Mouse (Mus musculus) lung, embryonic 14.5 days (tissue): ENCODE results near the gene Klhl20. TPM values are rescaled to one million over a fixed set of nuclear protein-coding genes. Genes with fewer than 3 reads are reported as not detected.

Experiments used
- ATAC-seq: fragments of 200-750 bp; cut with Nextera tagmentation; 2 replicates; pipeline ENCODE4 v1.8.0; 2017; ENCODE audit warnings: mild to moderate bottlenecking, moderate TSS enrichment, moderate library complexity; ENCODE audit not compliant: insufficient read depth
- DNase-seq: peaks from one replicate; pipeline ENCODE4 v3.0.0-alpha.2; 2015
- H3K27ac ChIP-seq: fragments of 300-500 bp; sonication (generic); 2 replicates; pipeline ENCODE4 v1.5.1; 2014; ENCODE audit warnings: low read depth, mild to moderate bottlenecking, moderate library complexity
- H3K27me3 ChIP-seq: fragments of 300-500 bp; sonication (generic); 2 replicates; pipeline ENCODE4 v1.6.1; 2014; ENCODE audit warnings: low read length, control low read depth; ENCODE audit not compliant: insufficient read depth
- H3K36me3 ChIP-seq: fragments of 300-500 bp; sonication (generic); 2 replicates; pipeline ENCODE4 v1.6.1; 2014; ENCODE audit warnings: control low read depth; ENCODE audit not compliant: insufficient read depth
- H3K4me1 ChIP-seq: fragments of 300-500 bp; sonication (generic); 2 replicates; pipeline ENCODE4 v1.6.1; 2014; ENCODE audit warnings: antibody characterized with exemption, control low read depth; ENCODE audit not compliant: insufficient read depth
- H3K4me2 ChIP-seq: fragments of 300-500 bp; sonication (generic); 2 replicates; pipeline ENCODE4 v1.6.1; 2014; ENCODE audit warnings: mild to moderate bottlenecking
- H3K4me3 ChIP-seq: fragments of 300-500 bp; sonication (generic); 2 replicates; pipeline ENCODE4 v1.5.1; 2014; ENCODE audit warnings: low read depth, low read length
- H3K9ac ChIP-seq: fragments of 300-500 bp; sonication (generic); 2 replicates; pipeline ENCODE4 v1.6.1; 2014
- H3K9me3 ChIP-seq: fragments of 300-500 bp; sonication (generic); 2 replicates; pipeline ENCODE4 v1.6.1; 2016; ENCODE audit warnings: low read depth, low read length, control low read depth
- CTCF ChIP-seq: IDR thresholded peaks from 2 replicates; pipeline ENCODE4 v1.5.1; 2016; ENCODE audit warnings: antibody characterized with exemption, low read depth
- WGBS: fragments of 180-500 bp; shearing (Covaris S2); extraction: QIAGEN DNeasy Blood & Tissue Kit; methylation state at CpG from one replicate; pipeline ENCODE4 v1.1.7; 2014; 5-methylcytosine and 5-hydroxymethylcytosine counted together
- polyA plus RNA-seq: library from polyadenylated mRNA; unstranded; fragments of >200 nt; fragmentation: Nextera tagmentation; extraction: Ambion mirVana; gene quantifications from 2 replicates; pipeline ENCODE4 v1.2.1, GENCODE M21; 2014

Klhl20 gene
- polyA plus RNA-seq, 1 experiment from 2014 or later, result 17.7 TPM

DNA sequence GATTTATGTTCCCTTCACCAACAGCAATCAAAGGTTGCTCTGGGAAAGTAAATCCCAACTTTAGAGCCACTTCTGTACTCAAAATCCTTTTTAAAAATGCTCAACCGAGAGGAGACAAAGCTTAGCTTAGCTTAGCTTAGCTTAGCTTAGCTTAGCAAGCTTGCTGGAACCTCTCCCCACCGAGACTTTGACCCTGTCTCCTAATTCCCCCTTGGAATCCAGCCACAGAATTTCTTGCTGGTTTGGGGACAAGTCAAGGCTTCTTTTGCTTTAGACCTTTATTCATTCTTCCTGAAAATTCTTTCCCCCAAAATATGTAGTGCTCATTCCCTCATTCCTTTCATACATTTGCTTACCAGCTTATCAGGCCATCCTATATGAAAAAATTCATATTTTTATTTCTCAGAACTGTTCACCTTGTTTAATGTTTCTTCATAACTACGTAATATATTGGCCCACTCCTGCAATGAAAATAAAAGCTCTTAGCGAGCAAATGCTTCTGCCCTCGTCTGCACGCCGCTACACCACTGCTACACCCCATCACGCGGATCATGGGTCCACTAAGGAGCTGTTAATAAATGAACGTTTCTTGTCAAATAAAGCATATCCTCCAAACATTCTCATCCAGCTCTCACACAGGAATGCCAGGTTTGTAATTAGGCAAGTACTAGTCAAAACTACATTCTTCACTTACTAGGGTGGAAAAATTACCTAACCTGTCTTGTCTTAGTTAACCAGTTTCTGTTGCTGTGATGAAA lies 8.5 kb downstream of the Klhl20 start:
- H3K9ac ChIP-seq, result no peak overlapping the region
- H3K4me2 ChIP-seq, result no peak overlapping the region
- H3K4me1 ChIP-seq, result no peaks in the 10 kb centered on the region
- H3K27me3 ChIP-seq, result no peaks in the 10 kb centered on the region
- ATAC-seq (no peak), DNase-seq (no peak)
- H3K4me3 ChIP-seq, result no peak overlapping the region
- H3K9me3 ChIP-seq, result no peaks in the 10 kb centered on the region
- no peak overlapping the region for H3K27ac ChIP-seq
- 0 out of 2 replicates have a peak, but pooled peaks cover 3% of the 10 kb centered on the region for H3K36me3 ChIP-seq
- 85% methylated on average over 10 of the region's 10 CpGs for WGBS
- no peak for TF ChIP-seq CTCF

DNA sequence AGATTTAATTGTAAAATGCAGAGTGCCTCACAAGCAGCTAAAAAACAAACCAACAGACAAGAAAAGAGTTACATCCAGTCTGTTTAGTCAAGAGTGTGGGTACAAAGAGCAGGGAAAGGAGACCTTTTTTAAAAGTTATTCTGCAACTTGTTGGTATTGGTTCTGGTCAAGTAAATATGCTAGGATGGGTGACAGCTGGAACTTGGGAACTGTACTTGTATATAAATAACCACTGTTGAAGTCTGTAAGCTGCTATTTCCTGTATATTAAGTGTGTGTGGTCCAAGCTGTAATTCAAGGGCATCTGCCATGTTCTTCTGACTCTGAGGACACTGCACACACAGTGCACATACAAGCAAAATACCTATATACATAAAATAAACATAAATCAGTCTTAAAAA lies 16.7 kb downstream of the Klhl20 start:
- no peak overlapping the region for H3K9ac ChIP-seq
- no peaks in the 10 kb centered on the region for H3K9me3 ChIP-seq
- ATAC-seq (peak; percentile 66; the same call in 1 of the 2 replicates), DNase-seq (peak; percentile 47)
- no peaks in the 10 kb centered on the region for H3K27me3 ChIP-seq
- no peaks in the 10 kb centered on the region for H3K36me3 ChIP-seq
- no peak overlapping the region for H3K27ac ChIP-seq
- no peak overlapping the region for H3K4me3 ChIP-seq
- no peak overlapping the region for H3K4me2 ChIP-seq
- H3K4me1 ChIP-seq, result no peaks in the 10 kb centered on the region
- no peak for TF ChIP-seq CTCF

DNA sequence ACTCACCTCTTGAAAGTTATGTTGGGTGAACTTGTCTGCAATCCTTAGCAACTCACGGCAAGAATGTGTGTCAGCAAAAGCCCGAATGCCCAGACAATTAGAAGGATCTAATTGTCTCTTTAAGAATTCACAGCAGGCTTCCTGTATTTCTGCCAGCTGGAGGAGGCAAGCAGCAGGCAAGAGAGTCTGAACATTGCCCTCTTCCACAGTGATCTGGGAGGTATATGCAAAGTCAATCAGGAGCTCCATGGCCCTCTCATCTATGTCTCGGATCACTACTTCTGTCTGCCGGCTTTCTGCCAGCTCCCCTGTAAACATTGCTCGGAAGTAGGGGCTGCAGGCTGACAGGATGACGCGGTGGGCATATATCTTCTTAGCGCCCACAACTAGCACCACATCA lies 22.1 kb downstream of the Klhl20 start:
- no peaks in the 10 kb centered on the region for H3K27me3 ChIP-seq
- no peak overlapping the region for H3K9ac ChIP-seq
- H3K4me3 ChIP-seq, result no peak overlapping the region
- ATAC-seq (no peak), DNase-seq (no peak)
- H3K9me3 ChIP-seq, result no peaks in the 10 kb centered on the region
- no peaks in the 10 kb centered on the region for H3K4me1 ChIP-seq
- no peak overlapping the region for H3K27ac ChIP-seq
- WGBS, result 80% methylated on average over 8 of the region's 8 CpGs
- no peak for TF ChIP-seq CTCF
- no peak overlapping the region for H3K4me2 ChIP-seq
- peaks cover 22% of the 10 kb centered on the region for H3K36me3 ChIP-seq

DNA sequence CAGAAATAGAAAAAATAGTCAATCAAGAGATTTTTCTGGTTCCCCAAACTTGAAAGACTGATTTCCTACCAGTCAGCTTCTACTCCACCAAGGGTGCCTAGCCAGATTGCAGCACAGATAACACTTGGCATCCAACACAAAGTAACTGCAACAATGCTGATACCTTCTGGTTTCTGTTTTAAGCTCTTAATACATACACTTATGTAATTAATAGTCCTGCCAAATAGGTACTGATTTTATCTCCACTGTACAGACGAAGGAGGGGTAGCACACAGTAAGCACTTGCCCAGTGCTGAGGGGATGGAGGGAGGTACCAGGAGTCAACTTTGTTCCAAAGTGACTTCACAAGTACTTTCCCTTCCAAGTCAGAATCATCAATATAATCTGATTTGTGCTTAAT lies 27.5 kb downstream of the Klhl20 start:
- no peak for TF ChIP-seq CTCF
- Histone ChIP-seq H3K4me1 (no peaks in the 10 kb centered on the region), H3K27me3 (no peaks in the 10 kb centered on the region), H3K27ac (no peak overlapping the region), H3K36me3 (peaks cover 41% of the 10 kb centered on the region), H3K4me2 (no peak overlapping the region), H3K4me3 (no peak overlapping the region), H3K9me3 (no peaks in the 10 kb centered on the region), H3K9ac (no peak overlapping the region)
- 89% methylated on average over 1 of the region's 1 CpGs for WGBS
- ATAC-seq, result no peak
- no peak for DNase-seq

DNA sequence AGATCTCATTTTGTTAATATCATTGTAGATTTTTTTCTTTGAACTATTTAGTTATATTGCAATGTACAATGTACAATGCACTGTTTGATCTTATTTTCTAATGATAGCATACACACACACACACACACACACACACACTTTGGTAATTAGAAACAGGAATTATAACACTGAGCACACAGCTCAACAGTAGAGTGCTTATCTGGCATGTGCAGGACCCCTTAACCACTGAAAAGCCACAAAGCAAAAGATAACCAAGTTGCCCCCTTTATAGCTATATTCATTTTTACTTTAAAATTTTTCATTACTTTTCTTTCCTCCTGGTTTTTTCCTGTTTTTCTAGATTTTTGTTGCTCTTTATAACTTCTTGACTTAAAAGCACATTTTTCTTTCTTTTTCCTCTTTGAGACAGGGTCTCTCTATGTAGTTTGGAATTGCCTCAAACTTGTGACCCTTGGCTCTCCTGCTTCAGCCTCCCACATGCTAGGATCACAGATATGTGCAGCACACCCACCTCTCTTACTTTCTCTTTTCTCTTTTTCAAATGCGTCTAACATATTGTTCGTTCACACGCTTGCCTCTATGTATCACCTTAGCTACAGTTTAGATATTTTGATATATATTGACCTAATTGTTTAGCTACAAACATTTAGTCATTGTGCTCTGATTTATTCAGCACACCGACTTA lies 31.4 kb downstream of the Klhl20 start:
- no peak overlapping the region for H3K4me2 ChIP-seq
- WGBS, result 94% methylated on average over 4 of the region's 4 CpGs
- H3K9ac ChIP-seq, result no peak overlapping the region
- peaks cover 52% of the 10 kb centered on the region for H3K36me3 ChIP-seq
- H3K4me1 ChIP-seq, result no peaks in the 10 kb centered on the region
- no peak for TF ChIP-seq CTCF
- H3K27ac ChIP-seq, result no peak overlapping the region
- no peaks in the 10 kb centered on the region for H3K27me3 ChIP-seq
- H3K4me3 ChIP-seq, result no peak overlapping the region
- DNase-seq (no peak), ATAC-seq (no peak)
- H3K9me3 ChIP-seq, result no peaks in the 10 kb centered on the region

DNA sequence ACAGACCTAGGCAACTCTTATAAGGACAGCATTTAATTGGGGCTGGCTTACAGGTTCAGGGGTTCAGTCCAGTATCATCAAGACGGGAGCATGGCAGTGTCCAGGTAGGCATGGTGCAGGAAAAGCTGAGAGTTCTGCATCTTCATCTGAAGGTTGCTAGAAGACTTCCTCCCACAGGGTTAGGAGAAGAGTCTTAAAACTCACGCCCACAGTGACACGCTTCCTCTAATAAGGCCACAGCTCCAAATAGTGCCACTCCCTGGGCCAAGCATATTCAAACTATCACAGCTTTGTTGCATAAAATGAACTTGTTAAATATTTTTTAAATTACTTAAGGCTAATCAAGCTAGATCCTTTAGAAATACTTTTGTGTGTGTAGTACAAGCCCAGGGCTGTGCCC lies 54.1 kb downstream of the Klhl20 start:
- no peak overlapping the region for H3K9ac ChIP-seq
- no peak overlapping the region for H3K4me2 ChIP-seq
- DNase-seq (no peak), ATAC-seq (no peak)
- no peaks in the 10 kb centered on the region for H3K27me3 ChIP-seq
- no peak overlapping the region for H3K27ac ChIP-seq
- no peaks in the 10 kb centered on the region for H3K9me3 ChIP-seq
- H3K4me1 ChIP-seq, result peaks cover 7% of the 10 kb centered on the region; the same call in 1 of the 2 replicates
- peaks cover 43% of the 10 kb centered on the region for H3K36me3 ChIP-seq
- 88% methylated on average over 3 of the region's 3 CpGs for WGBS
- TF ChIP-seq CTCF, result no peak
- H3K4me3 ChIP-seq, result no peak overlapping the region

DNA sequence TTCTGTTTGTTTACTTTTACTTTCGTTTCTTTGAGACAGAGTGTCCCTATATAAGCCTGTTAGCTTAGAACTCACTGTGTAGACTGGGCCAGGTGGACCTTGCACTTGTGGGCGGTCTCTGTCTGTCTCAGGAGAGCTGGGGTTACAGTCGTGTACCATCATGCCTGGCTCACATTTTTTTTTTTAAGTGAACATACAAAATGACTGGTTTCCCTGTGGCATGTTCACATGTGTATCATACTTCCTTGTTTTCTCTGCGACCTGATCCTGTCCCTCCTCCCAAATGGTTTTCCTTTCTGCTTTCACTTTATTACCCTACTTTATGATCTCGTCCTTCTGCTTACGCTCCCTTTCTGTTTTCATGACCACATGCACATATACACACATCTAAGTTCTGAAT lies 55.1 kb downstream of the Klhl20 start:
- WGBS, result 82% methylated on average over 6 of the region's 6 CpGs
- no peak for ATAC-seq
- Histone ChIP-seq H3K4me1 (peaks cover 9% of the 10 kb centered on the region; the same call in 1 of the 2 replicates), H3K36me3 (peaks cover 36% of the 10 kb centered on the region), H3K27ac (no peak overlapping the region), H3K9ac (no peak overlapping the region), H3K4me2 (no peak overlapping the region), H3K27me3 (no peaks in the 10 kb centered on the region), H3K9me3 (no peaks in the 10 kb centered on the region), H3K4me3 (no peak overlapping the region)
- no peak for TF ChIP-seq CTCF
- DNase-seq, result no peak
